Comparison of ENCODE assay signal across 18 mouse cellular contexts in genomic region chr3:88647779-88648413, GRCm38 (mm10). TPM values are rescaled to one million over a fixed set of nuclear protein-coding genes. Genes with fewer than 3 reads are reported as not detected.
DNase-seq lines count a peak whose midpoint lies in the region; ATAC-seq and TF ChIP-seq lines count a peak whose summit lies in the region.
"Had no signal": no experiment of that assay in that cellular context is flagged by ENCODE, and none has a peak within 500 bp of the region (broad histone marks: within the 10 kb centered on the region; RNA-seq: fewer than 3 reads in every experiment).

No protein-coding gene starts in this region.

- H3K4me1 ChIP-seq in forebrain, embryonic 12.5 days = no peaks in the 10 kb centered on the region
- H3K4me1 ChIP-seq in forebrain, embryonic 10.5 days = peaks cover 5% of the 10 kb centered on the region
- H3K4me1 ChIP-seq in forebrain, embryonic 15.5 days = no peaks in the 10 kb centered on the region
- no peaks in the 10 kb centered on the region for H3K4me1 ChIP-seq in midbrain, postnatal 0 days (ENCODE audit: insufficient read depth, low read length)
- H3K4me1 ChIP-seq: liver, embryonic 13.5 days had no signal

- 82% methylated on average over 14 of the region's 14 CpGs for WGBS in forebrain, embryonic 12.5 days
- WGBS in forebrain, embryonic 10.5 days = 94% methylated on average over 14 of the region's 14 CpGs
- 78% methylated on average over 14 of the region's 14 CpGs for WGBS in forebrain, embryonic 15.5 days
- 86% methylated on average over 14 of the region's 14 CpGs for WGBS in midbrain, postnatal 0 days

- H3K27ac ChIP-seq in forebrain, embryonic 12.5 days = peak overlapping the region; percentile 60; the same call in 1 of the 2 replicates
- H3K27ac ChIP-seq in forebrain, embryonic 10.5 days = no peak overlapping the region
- peak overlapping the region; percentile 57; the same call in 1 of the 2 replicates for H3K27ac ChIP-seq in layer of hippocampus, adult 2 months
- peak overlapping the region; percentile 65 for H3K27ac ChIP-seq in forebrain, embryonic 15.5 days (replicated peaks)
- H3K27ac ChIP-seq in midbrain, postnatal 0 days (ENCODE audit: low read depth, low read length) = no peak overlapping the region
- H3K27ac ChIP-seq: liver, embryonic 13.5 days had no signal

- H3K4me2 ChIP-seq in forebrain, embryonic 12.5 days = no peak overlapping the region
- no peak overlapping the region for H3K4me2 ChIP-seq in forebrain, embryonic 15.5 days (replicated peaks)
- H3K4me2 ChIP-seq in midbrain, postnatal 0 days (ENCODE audit: low read depth, low read length, poor library complexity, severe bottlenecking) = no peak overlapping the region
- H3K4me2 ChIP-seq: liver, embryonic 13.5 days had no signal

- no peak for DNase-seq in forebrain, embryonic 10.5 days (ENCODE audit: extremely low spot score, low spot score)
- DNase-seq in layer of hippocampus, adult 2 months (ENCODE audit: low spot score in 2 of 2) = peak in 1 of 2 experiments; percentile 9
- DNase-seq in layer of hippocampus, postnatal 10 days (ENCODE audit: low spot score in 2 of 2) = no peak
- no peak for DNase-seq in kidney, postnatal 10 days
- DNase-seq in midbrain, postnatal 0 days (ENCODE audit: low spot score) = no peak
- DNase-seq: cerebellum, adult 18-20 months; gastrocnemius, postnatal 25 days; kidney, adult 18-20 months; liver, embryonic 13.5 days had no signal

- ATAC-seq in forebrain, embryonic 12.5 days (ENCODE audit: low FRiP score) = no peak
- peak; percentile 35; the same call in 1 of the 2 replicates for ATAC-seq in forebrain, embryonic 15.5 days (replicated peaks)
- ATAC-seq in monocyte, adult 5-6 weeks (replicated peaks; ENCODE audit: insufficient number of reproducible peaks, low FRiP score, low TSS enrichment, poor library complexity, severe bottlenecking) = peak; percentile 69
- no peak for ATAC-seq in midbrain, postnatal 0 days (ENCODE audit: low FRiP score)

- no peak overlapping the region for H3K9ac ChIP-seq in forebrain, embryonic 12.5 days
- no peak overlapping the region for H3K9ac ChIP-seq in forebrain, embryonic 15.5 days (replicated peaks)
- H3K9ac ChIP-seq in midbrain, postnatal 0 days (replicated peaks; ENCODE audit: low read length, poor library complexity, severe bottlenecking) = no peak overlapping the region
- H3K9ac ChIP-seq: liver, embryonic 13.5 days had no signal

- no peaks in the 10 kb centered on the region for H3K9me3 ChIP-seq in forebrain, embryonic 12.5 days
- H3K9me3 ChIP-seq in forebrain, embryonic 10.5 days = no peaks in the 10 kb centered on the region
- no peaks in the 10 kb centered on the region for H3K9me3 ChIP-seq in forebrain, embryonic 15.5 days
- no peaks in the 10 kb centered on the region for H3K9me3 ChIP-seq in midbrain, postnatal 0 days (ENCODE audit: low read length)
- H3K9me3 ChIP-seq: liver, embryonic 13.5 days had no signal

- no peak for TF ChIP-seq CTCF in layer of hippocampus, adult 2 months (conservative IDR thresholded peaks at IDR 0.05)
- TF ChIP-seq CTCF in midbrain, postnatal 0 days (IDR thresholded peaks at IDR 0.05) = no peak

- peaks cover 60% of the 10 kb centered on the region for H3K36me3 ChIP-seq in forebrain, embryonic 12.5 days (replicated peaks)
- peaks cover 76% of the 10 kb centered on the region for H3K36me3 ChIP-seq in forebrain, embryonic 10.5 days (replicated peaks)
- H3K36me3 ChIP-seq in forebrain, embryonic 15.5 days = peaks cover 55% of the 10 kb centered on the region
- H3K36me3 ChIP-seq in midbrain, postnatal 0 days (ENCODE audit: insufficient read depth, low read length) = peaks cover 46% of the 10 kb centered on the region

- no peaks in the 10 kb centered on the region for H3K27me3 ChIP-seq in forebrain, embryonic 12.5 days
- no peaks in the 10 kb centered on the region for H3K27me3 ChIP-seq in forebrain, embryonic 10.5 days (ENCODE audit: poor library complexity, severe bottlenecking)
- H3K27me3 ChIP-seq in forebrain, embryonic 15.5 days = no peaks in the 10 kb centered on the region
- no peaks in the 10 kb centered on the region for H3K27me3 ChIP-seq in midbrain, postnatal 0 days (ENCODE audit: insufficient read depth, low read length)

- H3K4me3 ChIP-seq in forebrain, embryonic 12.5 days (replicated peaks) = no peak overlapping the region
- no peak overlapping the region for H3K4me3 ChIP-seq in forebrain, embryonic 10.5 days
- no peak overlapping the region for H3K4me3 ChIP-seq in layer of hippocampus, adult 2 months
- H3K4me3 ChIP-seq in forebrain, embryonic 15.5 days = no peak overlapping the region
- H3K4me3 ChIP-seq in midbrain, postnatal 0 days (ENCODE audit: low read depth, low read length) = no peak overlapping the region
- H3K4me3 ChIP-seq: erythroblast, embryonic 14.5 days; liver, embryonic 13.5 days had no signal

RNA-seq across cellular contexts. Expression of gene Rxfp4, which starts 5.0 kb away (rescaled TPM):
- not detected in 2 replicates for polyA plus RNA-seq in forebrain, embryonic 12.5 days (2016; fragmentation: Nextera tagmentation; extraction: Ambion mirVana)
- polyA plus RNA-seq in forebrain, embryonic 10.5 days (2016; fragmentation: Nextera tagmentation; extraction: Ambion mirVana) = not detected in 2 replicates
- total RNA-seq in layer of hippocampus, adult 2 months (2021) = not detected
- not detected for total RNA-seq in layer of hippocampus, postnatal 10 days (2021)
- polyA plus RNA-seq in forebrain, embryonic 15.5 days (2015; fragmentation: Nextera tagmentation; extraction: Ambion mirVana) = not detected in 2 replicates
- not detected in 3 replicates for total RNA-seq in monocyte, adult 5-6 weeks (2017)
- 0.42 TPM in 1 of 2 replicates, not detected in the other for total RNA-seq in midbrain, postnatal 0 days (2014; rRNA removed)
- not detected in 2 replicates for polyA plus RNA-seq in midbrain, postnatal 0 days (2015; fragmentation: Nextera tagmentation; extraction: Ambion mirVana)
- total RNA-seq: adrenal gland, postnatal 4 days; ES-E14; gastrocnemius, postnatal 25 days; layer of hippocampus, adult 8-10 months; left cerebral cortex, postnatal 36 days had no signal
- polyA plus RNA-seq: erythroblast, embryonic 14.5 days; heart, postnatal 0 days; liver, embryonic 13.5 days had no signal

RNA-seq across cellular contexts. Expression of gene Khdc4, which starts 37.7 kb away (rescaled TPM):
- 117 and 118 TPM in 2 replicates for polyA plus RNA-seq in forebrain, embryonic 12.5 days (2016; fragmentation: Nextera tagmentation; extraction: Ambion mirVana)
- polyA plus RNA-seq in forebrain, embryonic 10.5 days (2016; fragmentation: Nextera tagmentation; extraction: Ambion mirVana) = 86.3 and 97.3 TPM in 2 replicates
- total RNA-seq in layer of hippocampus, adult 2 months (2021) = 10 to 100 TPM; 55.1 to 55.5 TPM
- 10 to 100 TPM; 54.2 to 56.1 TPM for total RNA-seq in layer of hippocampus, postnatal 10 days (2021)
- polyA plus RNA-seq in forebrain, embryonic 15.5 days (2015; fragmentation: Nextera tagmentation; extraction: Ambion mirVana) = 102 and 104 TPM in 2 replicates
- total RNA-seq in monocyte, adult 5-6 weeks (2017) = 82.8 to 120 TPM (median 89.3 TPM) in 3 replicates
- 71.8 and 96.5 TPM in 2 replicates for total RNA-seq in midbrain, postnatal 0 days (2014; rRNA removed)
- polyA plus RNA-seq in midbrain, postnatal 0 days (2015; fragmentation: Nextera tagmentation; extraction: Ambion mirVana) = 66.8 and 70.5 TPM in 2 replicates

RNA-seq across cellular contexts. Expression of gene Arhgef2, which starts 42.1 kb away (rescaled TPM):
- polyA plus RNA-seq in forebrain, embryonic 12.5 days (2016; fragmentation: Nextera tagmentation; extraction: Ambion mirVana) = 146 and 147 TPM in 2 replicates
- polyA plus RNA-seq in forebrain, embryonic 10.5 days (2016; fragmentation: Nextera tagmentation; extraction: Ambion mirVana) = 79.3 and 92.6 TPM in 2 replicates
- total RNA-seq in layer of hippocampus, adult 2 months (2021) = 100 to 1,000 TPM; 268 to 283 TPM
- total RNA-seq in layer of hippocampus, postnatal 10 days (2021) = 100 to 1,000 TPM; 212 to 255 TPM
- 192 and 193 TPM in 2 replicates for polyA plus RNA-seq in forebrain, embryonic 15.5 days (2015; fragmentation: Nextera tagmentation; extraction: Ambion mirVana)
- total RNA-seq in monocyte, adult 5-6 weeks (2017) = 88.9 to 183 TPM (median 90.0 TPM) in 3 replicates
- 59.6 and 80.3 TPM in 2 replicates for total RNA-seq in midbrain, postnatal 0 days (2014; rRNA removed)
- polyA plus RNA-seq in midbrain, postnatal 0 days (2015; fragmentation: Nextera tagmentation; extraction: Ambion mirVana) = 38.9 and 46.8 TPM in 2 replicates

Comparison
In these comparisons a context has a peak if more than half of its experiments do, and no peak if none do; other contexts are left out.
1. ATAC-seq: peak in forebrain, embryonic 15.5 days (single experiment) and monocyte, adult 5-6 weeks (single experiment); none in forebrain, embryonic 12.5 days (single experiment) and midbrain, postnatal 0 days (single experiment).
2. H3K27ac ChIP-seq: peak in forebrain, embryonic 12.5 days (single experiment), layer of hippocampus, adult 2 months (single experiment) and forebrain, embryonic 15.5 days (single experiment); none in forebrain, embryonic 10.5 days (single experiment) and midbrain, postnatal 0 days (single experiment).